Comparison of ENCODE assay signal across 8 mouse cellular contexts in genomic region chr7:16463214-16463613, GRCm38 (mm10). TPM values are rescaled to one million over a fixed set of nuclear protein-coding genes. Genes with fewer than 3 reads are reported as not detected.
DNase-seq lines count a peak whose midpoint lies in the region; ATAC-seq lines count a peak whose summit lies in the region.

No protein-coding gene starts in this region.

- 2% methylated on average over 14 of the region's 14 CpGs for WGBS in liver, embryonic 13.5 days (ENCODE audit: insufficient replicate concordance)
- 1% methylated on average over 14 of the region's 14 CpGs for WGBS in neural tube, embryonic 13.5 days
- WGBS in stomach, embryonic 16.5 days = under 1% methylated on average over 14 of the region's 14 CpGs

- DNase-seq in left cerebral cortex, adult 18-20 months (ENCODE audit: low spot score in 2 of 2) = peak; percentile 79 to 86
- no peak for DNase-seq in left cerebral cortex, adult 11 months (ENCODE audit: low spot score)
- DNase-seq in cerebellum, postnatal 4 days (ENCODE audit: low spot score in 2 of 2) = peak; percentile 88 to 92
- DNase-seq in gastrocnemius, postnatal 14 days = peak; percentile 73
- DNase-seq in kidney, adult 8-10 months = peak; percentile 61 to 82
- peak; percentile 65 for DNase-seq in liver, embryonic 13.5 days

- no peak overlapping the region for H3K27ac ChIP-seq in liver, embryonic 13.5 days
- H3K27ac ChIP-seq in neural tube, embryonic 13.5 days (replicated peaks) = no peak overlapping the region
- no peak overlapping the region for H3K27ac ChIP-seq in stomach, embryonic 16.5 days (ENCODE audit: low read length)

- no peak overlapping the region for H3K9ac ChIP-seq in liver, embryonic 13.5 days
- H3K9ac ChIP-seq in neural tube, embryonic 13.5 days = no peak overlapping the region
- H3K9ac ChIP-seq in stomach, embryonic 16.5 days (ENCODE audit: low read length) = no peak overlapping the region

- H3K4me2 ChIP-seq in liver, embryonic 13.5 days = no peak overlapping the region
- H3K4me2 ChIP-seq in neural tube, embryonic 13.5 days = no peak overlapping the region
- H3K4me2 ChIP-seq in stomach, embryonic 16.5 days (ENCODE audit: low read depth, low read length) = no peak overlapping the region

- H3K9me3 ChIP-seq in liver, embryonic 13.5 days (replicated peaks) = no peaks in the 10 kb centered on the region
- no peaks in the 10 kb centered on the region for H3K9me3 ChIP-seq in neural tube, embryonic 13.5 days
- H3K9me3 ChIP-seq in stomach, embryonic 16.5 days (replicated peaks; ENCODE audit: control insufficient read depth, low read length) = no peaks in the 10 kb centered on the region

- no peaks in the 10 kb centered on the region; the same call in 1 of the 2 replicates for H3K4me1 ChIP-seq in liver, embryonic 13.5 days (replicated peaks)
- peaks cover 8% of the 10 kb centered on the region for H3K4me1 ChIP-seq in neural tube, embryonic 13.5 days (replicated peaks)
- no peaks in the 10 kb centered on the region for H3K4me1 ChIP-seq in stomach, embryonic 16.5 days (ENCODE audit: control insufficient read depth, insufficient read depth, low read length)

- no peak overlapping the region for H3K4me3 ChIP-seq in liver, embryonic 13.5 days (replicated peaks)
- H3K4me3 ChIP-seq in neural tube, embryonic 13.5 days = no peak overlapping the region
- no peak overlapping the region for H3K4me3 ChIP-seq in stomach, embryonic 16.5 days (replicated peaks; ENCODE audit: low read length)

- ATAC-seq in liver, embryonic 13.5 days (ENCODE audit: low read depth) = no peak
- peak; percentile 55; the same call in 1 of the 2 replicates for ATAC-seq in neural tube, embryonic 13.5 days (ENCODE audit: low read depth)
- ATAC-seq in stomach, embryonic 16.5 days (ENCODE audit: insufficient read depth, low FRiP score) = 0 out of 2 replicates have a peak, but pooled peaks have one; percentile 16

- intact Hi-C loops in gastrocnemius, postnatal 14 days (cut with DNase I; ENCODE audit: low total_unique reads) = no loop called here

- no peaks in the 10 kb centered on the region for H3K36me3 ChIP-seq in liver, embryonic 13.5 days
- H3K36me3 ChIP-seq in neural tube, embryonic 13.5 days = no peaks in the 10 kb centered on the region
- H3K36me3 ChIP-seq in stomach, embryonic 16.5 days (ENCODE audit: control insufficient read depth, insufficient read depth, low read length) = no peaks in the 10 kb centered on the region

- H3K27me3 ChIP-seq in liver, embryonic 13.5 days = peaks cover 41% of the 10 kb centered on the region
- peaks cover 42% of the 10 kb centered on the region for H3K27me3 ChIP-seq in neural tube, embryonic 13.5 days
- H3K27me3 ChIP-seq in stomach, embryonic 16.5 days (ENCODE audit: control insufficient read depth, insufficient read depth, low read length) = peaks cover 4% of the 10 kb centered on the region; the same call in 1 of the 2 replicates

RNA-seq across cellular contexts. Expression of gene Tmem160, which starts 10.6 kb away (rescaled TPM):
- 10 to 100 TPM; 75.9 to 81.5 TPM for total RNA-seq in left cerebral cortex, adult 18-20 months (2021)
- total RNA-seq in gastrocnemius, postnatal 14 days (2021) = 10 to 100 TPM; 23.2 to 28.7 TPM
- 30.0 and 35.4 TPM in 2 replicates for polyA plus RNA-seq in liver, embryonic 13.5 days (2015; fragmentation: Nextera tagmentation; extraction: Ambion mirVana)
- polyA plus RNA-seq in neural tube, embryonic 13.5 days (2015; fragmentation: Nextera tagmentation; extraction: Ambion mirVana) = 54.6 and 59.0 TPM in 2 replicates
- 38.4 and 44.2 TPM in 2 replicates for polyA plus RNA-seq in stomach, embryonic 16.5 days (2015; fragmentation: Nextera tagmentation; extraction: Ambion mirVana)

RNA-seq across cellular contexts. Expression of gene Npas1, which starts 14.3 kb away (rescaled TPM):
- total RNA-seq in left cerebral cortex, adult 18-20 months (2021) = 10 to 100 TPM; 10.0 to 11.9 TPM
- total RNA-seq in gastrocnemius, postnatal 14 days (2021) = not detected
- polyA plus RNA-seq in liver, embryonic 13.5 days (2015; fragmentation: Nextera tagmentation; extraction: Ambion mirVana) = 0.13 and 0.16 TPM in 2 replicates
- 1.6 and 1.7 TPM in 2 replicates for polyA plus RNA-seq in neural tube, embryonic 13.5 days (2015; fragmentation: Nextera tagmentation; extraction: Ambion mirVana)
- polyA plus RNA-seq in stomach, embryonic 16.5 days (2015; fragmentation: Nextera tagmentation; extraction: Ambion mirVana) = 0.19 and 0.26 TPM in 2 replicates
